Mouse (Mus musculus) kidney, embryonic 16.5 days (tissue): ENCODE measurements at regions not wholly inside any gene's neighbourhood (a gene's known extent, or its start where the extent isn't known, plus 50 kb on each side); places are given as distances from the start of the nearest gene placed in this dataset.

Source experiments
- ATAC-seq: fragments of 200-750 bp; cut with Nextera tagmentation; 2 replicates; pipeline ENCODE4 v1.8.0; 2017; ENCODE audit warnings: moderate TSS enrichment; ENCODE audit not compliant: low FRiP score, low TSS enrichment
- H3K27ac ChIP-seq: fragments of 300-500 bp; sonication (generic); 2 replicates; pipeline ENCODE4 v1.5.1; 2014; ENCODE audit warnings: low read length
- H3K27me3 ChIP-seq: fragments of 300-500 bp; sonication (generic); 2 replicates; pipeline ENCODE4 v1.6.1; 2014; ENCODE audit warnings: low read length, control low read depth, mixed read lengths; ENCODE audit not compliant: insufficient read depth
- H3K36me3 ChIP-seq: fragments of 300-500 bp; sonication (generic); 2 replicates; pipeline ENCODE4 v1.6.1; 2014; ENCODE audit warnings: low read length, control low read depth, mixed read lengths; ENCODE audit not compliant: insufficient read depth
- H3K4me1 ChIP-seq: fragments of 300-500 bp; sonication (generic); 2 replicates; pipeline ENCODE4 v1.6.1; 2014; ENCODE audit warnings: low read length, control low read depth, mixed read lengths; ENCODE audit not compliant: insufficient read depth
- H3K4me2 ChIP-seq: fragments of 300-500 bp; sonication (generic); replicated peaks from 2 replicates; pipeline ENCODE4 v1.6.1; 2014; ENCODE audit warnings: low read depth, low read length
- H3K4me3 ChIP-seq: fragments of 300-500 bp; sonication (generic); 2 replicates; pipeline ENCODE4 v1.5.1; 2014; ENCODE audit warnings: mild to moderate bottlenecking, low read length
- H3K9ac ChIP-seq: fragments of 300-500 bp; sonication (generic); replicated peaks from 2 replicates; pipeline ENCODE4 v1.6.1; 2014; ENCODE audit warnings: low read length
- H3K9me3 ChIP-seq: fragments of 300-500 bp; sonication (generic); 2 replicates; pipeline ENCODE4 v1.6.1; 2016; ENCODE audit warnings: low read length, control low read depth
- WGBS: fragments of 180-500 bp; shearing (Covaris S2); extraction: QIAGEN DNeasy Blood & Tissue Kit; methylation state at CpG from one replicate; pipeline ENCODE4 v1.1.7; 2014; 5-methylcytosine and 5-hydroxymethylcytosine counted together

GRCm38 (mm10) chr2:179064616-179065015 lies 377.6 kb upstream of the Cdh4 start:
- Histone ChIP-seq H3K9me3 (no peaks in the 10 kb centered on the region), H3K4me3 (no peak overlapping the region), H3K9ac (no peak overlapping the region), H3K27ac (no peak overlapping the region), H3K36me3 (no peaks in the 10 kb centered on the region), H3K27me3 (no peaks in the 10 kb centered on the region), H3K4me1 (no peaks in the 10 kb centered on the region), H3K4me2 (no peak overlapping the region)
- 32% methylated on average over 8 of the region's 8 CpGs for WGBS
- ATAC-seq, result no peak

GRCm38 (mm10) chr2:179069520-179069919 lies 372.7 kb upstream of the Cdh4 start:
- whole genome bisulfite sequencing, result 34% methylated on average over 6 of the region's 6 CpGs
- Histone ChIP-seq H3K4me2 (no peak overlapping the region), H3K27ac (no peak overlapping the region), H3K9me3 (no peaks in the 10 kb centered on the region), H3K27me3 (no peaks in the 10 kb centered on the region), H3K9ac (no peak overlapping the region), H3K4me1 (0 out of 2 replicates have a peak, but pooled peaks cover 5% of the 10 kb centered on the region), H3K4me3 (no peak overlapping the region), H3K36me3 (no peaks in the 10 kb centered on the region)
- ATAC-seq, result peak; percentile 71; the same call in 1 of the 2 replicates

GRCm38 (mm10) chr2:179070346-179070745 lies 371.9 kb upstream of the Cdh4 start:
- ATAC-seq, result no peak
- Histone ChIP-seq H3K9me3 (no peaks in the 10 kb centered on the region), H3K27ac (no peak overlapping the region), H3K4me2 (no peak overlapping the region), H3K36me3 (no peaks in the 10 kb centered on the region), H3K9ac (no peak overlapping the region), H3K4me1 (0 out of 2 replicates have a peak, but pooled peaks cover 5% of the 10 kb centered on the region), H3K27me3 (no peaks in the 10 kb centered on the region), H3K4me3 (no peak overlapping the region)
- 60% methylated on average over 1 of the region's 1 CpGs for WGBS

- 47% methylated on average over 13 of the region's 13 CpGs for WGBS
- peaks cover 5% of the 10 kb centered on the region; the same call in 1 of the 2 replicates for H3K4me1 ChIP-seq
- H3K9ac ChIP-seq, result no peak overlapping the region
- ATAC-seq, result peak; percentile 74
- H3K27ac ChIP-seq, result no peak overlapping the region
- H3K36me3 ChIP-seq, result no peaks in the 10 kb centered on the region
- no peaks in the 10 kb centered on the region for H3K27me3 ChIP-seq
- H3K4me3 ChIP-seq, result no peak overlapping the region
- H3K9me3 ChIP-seq, result no peaks in the 10 kb centered on the region
- H3K4me2 ChIP-seq, result no peak overlapping the region
These were observed 361.6 kb upstream of the Cdh4 start for GRCm38 (mm10) chr2:179080462-179081274.

GRCm38 (mm10) chr2:179086915-179087314 lies 355.3 kb upstream of the Cdh4 start:
- 65% methylated on average over 9 of the region's 9 CpGs for WGBS
- no peak overlapping the region for H3K9ac ChIP-seq
- H3K4me3 ChIP-seq, result no peak overlapping the region
- peaks cover 10% of the 10 kb centered on the region; the same call in 1 of the 2 replicates for H3K4me1 ChIP-seq
- no peaks in the 10 kb centered on the region for H3K36me3 ChIP-seq
- H3K4me2 ChIP-seq, result no peak overlapping the region
- no peaks in the 10 kb centered on the region for H3K27me3 ChIP-seq
- no peak for ATAC-seq
- H3K27ac ChIP-seq, result no peak overlapping the region
- H3K9me3 ChIP-seq, result no peaks in the 10 kb centered on the region

GRCm38 (mm10) chr2:179091480-179091879 lies 350.8 kb upstream of the Cdh4 start:
- ATAC-seq, result peak; percentile 72
- Histone ChIP-seq H3K4me2 (no peak overlapping the region), H3K27ac (peak overlapping the region; percentile 58), H3K9ac (no peak overlapping the region), H3K4me1 (peaks cover 28% of the 10 kb centered on the region), H3K36me3 (no peaks in the 10 kb centered on the region), H3K4me3 (no peak overlapping the region), H3K9me3 (no peaks in the 10 kb centered on the region), H3K27me3 (no peaks in the 10 kb centered on the region)
- WGBS, result 28% methylated on average over 3 of the region's 3 CpGs

GRCm38 (mm10) chr2:179093996-179094395 lies 348.2 kb upstream of the Cdh4 start:
- WGBS, result 38% methylated on average over 11 of the region's 11 CpGs
- peak; percentile 92 for ATAC-seq
- no peak overlapping the region for H3K4me3 ChIP-seq
- peak overlapping the region; percentile 48 for H3K27ac ChIP-seq
- no peaks in the 10 kb centered on the region for H3K36me3 ChIP-seq
- H3K9ac ChIP-seq, result no peak overlapping the region
- H3K27me3 ChIP-seq, result no peaks in the 10 kb centered on the region
- no peak overlapping the region; the same call in 1 of the 2 replicates for H3K4me2 ChIP-seq
- no peaks in the 10 kb centered on the region for H3K9me3 ChIP-seq
- H3K4me1 ChIP-seq, result peaks cover 33% of the 10 kb centered on the region

GRCm38 (mm10) chr2:179095981-179096380 lies 346.2 kb upstream of the Cdh4 start:
- WGBS, result 78% methylated on average over 3 of the region's 3 CpGs
- ATAC-seq, result no peak

GRCm38 (mm10) chr2:179096861-179097260 lies 345.4 kb upstream of the Cdh4 start:
- WGBS, result 41% methylated on average over 4 of the region's 4 CpGs
- no peak for ATAC-seq
- H3K4me2 ChIP-seq, result no peak overlapping the region

More at GRCm38 (mm10) chr2:179095981-179096380, 346.2 kb upstream of the Cdh4 start:
- Histone ChIP-seq H3K27me3 (no peaks in the 10 kb centered on the region), H3K4me1 (peaks cover 33% of the 10 kb centered on the region), H3K27ac (no peak overlapping the region), H3K4me2 (no peak overlapping the region), H3K4me3 (no peak overlapping the region), H3K36me3 (no peaks in the 10 kb centered on the region), H3K9ac (no peak overlapping the region), H3K9me3 (no peaks in the 10 kb centered on the region)

GRCm38 (mm10) chr2:179099783-179100182 lies 342.4 kb upstream of the Cdh4 start:
- Histone ChIP-seq H3K4me1 (peaks cover 5% of the 10 kb centered on the region), H3K9ac (no peak overlapping the region), H3K4me2 (no peak overlapping the region), H3K36me3 (no peaks in the 10 kb centered on the region), H3K27me3 (no peaks in the 10 kb centered on the region), H3K27ac (no peak overlapping the region), H3K4me3 (no peak overlapping the region), H3K9me3 (no peaks in the 10 kb centered on the region)
- 79% methylated on average over 1 of the region's 1 CpGs for WGBS
- ATAC-seq, result 0 out of 2 replicates have a peak, but pooled peaks have one; percentile 51

More at GRCm38 (mm10) chr2:179096861-179097260, 345.4 kb upstream of the Cdh4 start:
- Histone ChIP-seq H3K27ac (no peak overlapping the region), H3K4me3 (no peak overlapping the region), H3K27me3 (no peaks in the 10 kb centered on the region), H3K9me3 (no peaks in the 10 kb centered on the region), H3K9ac (no peak overlapping the region), H3K4me1 (peaks cover 24% of the 10 kb centered on the region), H3K36me3 (no peaks in the 10 kb centered on the region)
